Mouse (Mus musculus) liver, embryonic 13.5 days (tissue): Measurements from ENCODE around the gene Wdr73. TPM values are rescaled to one million over a fixed set of nuclear protein-coding genes. Genes with fewer than 3 reads are reported as not detected.

Source experiments
- ATAC-seq: fragments of 200-750 bp; cut with Nextera tagmentation; 2 replicates; pipeline ENCODE4 v1.8.0; 2017; ENCODE audit warnings: low read depth, mild to moderate bottlenecking, moderate number of reproducible peaks, moderate library complexity
- DNase-seq: peaks from one replicate; pipeline ENCODE4 v3.0.0; 2022
- H3K27ac ChIP-seq: fragments of 300-500 bp; sonication (generic); 2 replicates; pipeline ENCODE4 v1.5.1; 2015; ENCODE audit warnings: moderate library complexity, mild to moderate bottlenecking, inconsistent platforms
- H3K27me3 ChIP-seq: fragments of 300-500 bp; sonication (generic); 2 replicates; pipeline ENCODE4 v1.6.1; 2015; ENCODE audit warnings: mild to moderate bottlenecking, inconsistent platforms
- H3K36me3 ChIP-seq: fragments of 300-500 bp; sonication (generic); 2 replicates; pipeline ENCODE4 v1.6.1; 2015; ENCODE audit warnings: mild to moderate bottlenecking, inconsistent platforms
- H3K4me1 ChIP-seq: fragments of 300-500 bp; sonication (generic); replicated peaks from 2 replicates; pipeline ENCODE4 v1.6.1; 2015; ENCODE audit warnings: inconsistent platforms
- H3K4me2 ChIP-seq: fragments of 300-500 bp; sonication (generic); 2 replicates; pipeline ENCODE4 v1.6.1; 2015; ENCODE audit warnings: inconsistent platforms, mild to moderate bottlenecking, moderate library complexity
- H3K4me3 ChIP-seq: fragments of 300-500 bp; sonication (generic); replicated peaks from 2 replicates; pipeline ENCODE4 v1.5.1; 2015; ENCODE audit warnings: mild to moderate bottlenecking, inconsistent platforms
- H3K9ac ChIP-seq: fragments of 300-500 bp; sonication (generic); 2 replicates; pipeline ENCODE4 v1.6.1; 2015; ENCODE audit warnings: mild to moderate bottlenecking, inconsistent platforms
- H3K9me3 ChIP-seq: fragments of 300-500 bp; sonication (generic); replicated peaks from 2 replicates; pipeline ENCODE4 v1.6.1; 2016; ENCODE audit warnings: inconsistent platforms
- WGBS: fragments of 180-500 bp; shearing (Covaris S2); methylation state at CpG from one replicate; pipeline ENCODE4 v1.1.7; 2015; ENCODE audit not compliant: insufficient replicate concordance; 5-methylcytosine and 5-hydroxymethylcytosine counted together
- polyA plus RNA-seq: library from polyadenylated mRNA; unstranded; fragments of >200 nt; fragmentation: Nextera tagmentation; extraction: Ambion mirVana; gene quantifications from 2 replicates; pipeline ENCODE4 v1.2.1, GENCODE M21; 2015

Wdr73 gene
- polyA plus RNA-seq, 1 experiment from 2014 or later = 22.5 TPM

- no peak for DNase-seq
- H3K36me3 ChIP-seq = peaks cover 69% of the 10 kb centered on the region
- no peak overlapping the region for H3K4me3 ChIP-seq
- peak; percentile 59 for ATAC-seq
- H3K27me3 ChIP-seq = no peaks in the 10 kb centered on the region
- H3K27ac ChIP-seq = no peak overlapping the region; the same call in 1 of the 2 replicates
- WGBS = 23% methylated on average over 8 of the region's 8 CpGs
- H3K4me2 ChIP-seq = no peak overlapping the region
- H3K9me3 ChIP-seq = no peaks in the 10 kb centered on the region
- peaks cover 22% of the 10 kb centered on the region for H3K4me1 ChIP-seq
- H3K9ac ChIP-seq = no peak overlapping the region
These were observed 18.0 kb upstream of the Wdr73 start for GRCm38 (mm10) chr7:80918982-80919646.

GRCm38 (mm10) chr7:80917916-80918465 is 16.9 kb upstream of the Wdr73 start:
- ATAC-seq (no peak), DNase-seq (no peak)
- Histone ChIP-seq H3K4me3 (no peak overlapping the region), H3K36me3 (peaks cover 76% of the 10 kb centered on the region), H3K9me3 (no peaks in the 10 kb centered on the region), H3K9ac (no peak overlapping the region), H3K27me3 (no peaks in the 10 kb centered on the region), H3K4me2 (no peak overlapping the region), H3K4me1 (peaks cover 22% of the 10 kb centered on the region), H3K27ac (no peak overlapping the region)
- 75% methylated on average over 4 of the region's 4 CpGs for whole genome bisulfite sequencing

GRCm38 (mm10) chr7:80912496-80912895 is 11.4 kb upstream of the Wdr73 start:
- Histone ChIP-seq H3K27me3 (no peaks in the 10 kb centered on the region), H3K36me3 (peaks cover 71% of the 10 kb centered on the region), H3K4me3 (no peak overlapping the region), H3K9ac (no peak overlapping the region), H3K4me2 (no peak overlapping the region), H3K9me3 (no peaks in the 10 kb centered on the region), H3K27ac (no peak overlapping the region), H3K4me1 (no peaks in the 10 kb centered on the region)
- ATAC-seq = no peak
- DNase-seq = no peak
- 79% methylated on average over 8 of the region's 8 CpGs for WGBS

- 64% methylated on average over 7 of the region's 7 CpGs for WGBS
- H3K27ac ChIP-seq = no peak overlapping the region
- peaks cover 57% of the 10 kb centered on the region for H3K36me3 ChIP-seq
- no peaks in the 10 kb centered on the region for H3K27me3 ChIP-seq
- no peaks in the 10 kb centered on the region for H3K9me3 ChIP-seq
- no peak overlapping the region for H3K4me3 ChIP-seq
- H3K4me1 ChIP-seq = no peaks in the 10 kb centered on the region
- DNase-seq (peak; percentile 32), ATAC-seq (no peak)
- H3K4me2 ChIP-seq = no peak overlapping the region
- no peak overlapping the region for H3K9ac ChIP-seq
These were observed 10.0 kb upstream of the Wdr73 start for GRCm38 (mm10) chr7:80911053-80911452.

- 3% methylated on average over 19 of the region's 19 CpGs for WGBS
- Histone ChIP-seq H3K9ac (peak within 1 kb of the TSS; percentile 72), H3K9me3 (no peaks in the 10 kb centered on the region), H3K36me3 (0 out of 2 replicates have a peak, but pooled peaks cover 5% of the 10 kb centered on the region), H3K27ac (no peak within 1 kb of the TSS), H3K4me3 (peak within 1 kb of the TSS; percentile 60), H3K27me3 (no peaks in the 10 kb centered on the region), H3K4me2 (peak within 1 kb of the TSS; percentile 88), H3K4me1 (peaks cover 36% of the 10 kb centered on the region)
- peak; percentile 45 for DNase-seq
- ATAC-seq = no peak
These were observed 3.9 kb upstream of the Wdr73 start, which contains the start of gene Nmb for GRCm38 (mm10) chr7:80904921-80905515. Nmb (minus strand) TSS chr7:80905076.

- no peaks in the 10 kb centered on the region for H3K27me3 ChIP-seq
- no peak overlapping the region for H3K27ac ChIP-seq
- H3K9ac ChIP-seq = no peak overlapping the region
- no peak for DNase-seq
- peaks cover 45% of the 10 kb centered on the region for H3K4me1 ChIP-seq
- H3K36me3 ChIP-seq = peaks cover 7% of the 10 kb centered on the region
- 77% methylated on average over 11 of the region's 11 CpGs for WGBS
- H3K4me3 ChIP-seq = no peak overlapping the region
- H3K4me2 ChIP-seq = peak overlapping the region; percentile 88
- ATAC-seq = no peak
- H3K9me3 ChIP-seq = no peaks in the 10 kb centered on the region
These were observed 2.8 kb upstream of the Wdr73 start for GRCm38 (mm10) chr7:80903625-80904422.

- H3K4me1 ChIP-seq = peaks cover 56% of the 10 kb centered on the region
- H3K9ac ChIP-seq = peak overlapping the region; percentile 77
- DNase-seq = no peak
- H3K27me3 ChIP-seq = no peaks in the 10 kb centered on the region
- WGBS = 32% methylated on average over 15 of the region's 15 CpGs
- no peak for ATAC-seq
- H3K36me3 ChIP-seq = peaks cover 28% of the 10 kb centered on the region
- no peaks in the 10 kb centered on the region for H3K9me3 ChIP-seq
- peak overlapping the region; percentile 79 for H3K4me3 ChIP-seq
- peak overlapping the region; percentile 85 for H3K27ac ChIP-seq
- peak overlapping the region; percentile 87 for H3K4me2 ChIP-seq
These were observed 639 bp upstream of the Wdr73 start for GRCm38 (mm10) chr7:80901541-80902274.

- no peak overlapping the region for H3K4me3 ChIP-seq
- H3K27me3 ChIP-seq = no peaks in the 10 kb centered on the region
- 75% methylated on average over 4 of the region's 4 CpGs for WGBS
- H3K4me1 ChIP-seq = peaks cover 39% of the 10 kb centered on the region
- H3K9me3 ChIP-seq = no peaks in the 10 kb centered on the region
- H3K9ac ChIP-seq = 0 out of 2 replicates have a peak overlapping the region, but pooled peaks have one; percentile 4
- H3K36me3 ChIP-seq = peaks cover 62% of the 10 kb centered on the region
- H3K4me2 ChIP-seq = no peak overlapping the region
- DNase-seq (no peak), ATAC-seq (no peak)
- H3K27ac ChIP-seq = no peak overlapping the region
These were observed 3.3 kb downstream of the Wdr73 start for GRCm38 (mm10) chr7:80897721-80898120.

- H3K4me2 ChIP-seq = no peak overlapping the region
- DNase-seq (no peak), ATAC-seq (no peak)
- 77% methylated on average over 7 of the region's 7 CpGs for WGBS
- no peak overlapping the region for H3K4me3 ChIP-seq
- H3K4me1 ChIP-seq = peaks cover 36% of the 10 kb centered on the region
- H3K27me3 ChIP-seq = no peaks in the 10 kb centered on the region
- no peak overlapping the region for H3K27ac ChIP-seq
- no peaks in the 10 kb centered on the region for H3K9me3 ChIP-seq
- H3K9ac ChIP-seq = no peak overlapping the region
- peaks cover 68% of the 10 kb centered on the region for H3K36me3 ChIP-seq
These were observed 3.9 kb downstream of the Wdr73 start for GRCm38 (mm10) chr7:80897134-80897533.

GRCm38 (mm10) chr7:80894815-80895519 is 6.1 kb downstream of the Wdr73 start:
- no peak for DNase-seq
- H3K9ac ChIP-seq = no peak overlapping the region
- WGBS = 85% methylated on average over 14 of the region's 14 CpGs
- no peak overlapping the region for H3K4me3 ChIP-seq
- no peaks in the 10 kb centered on the region for H3K9me3 ChIP-seq
- peaks cover 87% of the 10 kb centered on the region for H3K36me3 ChIP-seq
- H3K4me2 ChIP-seq = no peak overlapping the region
- no peak for ATAC-seq
- H3K27ac ChIP-seq = no peak overlapping the region
- peaks cover 23% of the 10 kb centered on the region for H3K4me1 ChIP-seq
- no peaks in the 10 kb centered on the region for H3K27me3 ChIP-seq
